Mouse (Mus musculus): ENCODE data around the gene Igf2r. TPM values are rescaled to one million over a fixed set of nuclear protein-coding genes. Genes with fewer than 3 reads are reported as not detected.
A peak's percentile ranks its signal among the peaks of the same experiment; 100 is the strongest.

Gene Igf2r
- polyA plus RNA-seq, 1 experiment from 2014 or later: 26.6 TPM

- ATAC-seq: no peak
- Histone ChIP-seq H3K36me3 (ENCODE audit: control insufficient read depth, insufficient read depth, low read length) (no peaks in the 10 kb centered on the region), H3K27ac (ENCODE audit: low read length) (peak overlapping the region; percentile 56; the same call in 1 of the 2 replicates), H3K4me3 (ENCODE audit: low read length) (no peak overlapping the region), H3K27me3 (replicated peaks; ENCODE audit: control insufficient read depth, insufficient read depth, low read length) (no peaks in the 10 kb centered on the region), H3K4me2 (ENCODE audit: low read depth, low read length) (no peak overlapping the region), H3K4me1 (ENCODE audit: control insufficient read depth, insufficient read depth, low read length) (peaks cover 80% of the 10 kb centered on the region), H3K9me3 (ENCODE audit: control insufficient read depth, low read length) (no peaks in the 10 kb centered on the region), H3K9ac (ENCODE audit: low read depth, low read length) (no peak overlapping the region)
- whole genome bisulfite sequencing: 55% methylated on average over 3 of the region's 3 CpGs
These were observed 15.0 kb downstream of the Igf2r start for GRCm38 (mm10) chr17:12754243-12755007.

- 59% methylated on average over 4 of the region's 4 CpGs for WGBS
These were observed 16.4 kb downstream of the Igf2r start for GRCm38 (mm10) chr17:12753050-12753449.

GRCm38 (mm10) chr17:12751641-12752040 lies 17.8 kb downstream of the Igf2r start:
- Histone ChIP-seq H3K36me3 (ENCODE audit: control insufficient read depth, insufficient read depth, low read length) (peaks cover 5% of the 10 kb centered on the region; the same call in 1 of the 2 replicates), H3K4me2 (ENCODE audit: low read depth, low read length) (no peak overlapping the region), H3K9me3 (ENCODE audit: control insufficient read depth, low read length) (no peaks in the 10 kb centered on the region), H3K9ac (ENCODE audit: low read depth, low read length) (no peak overlapping the region; the same call in 1 of the 2 replicates), H3K27me3 (replicated peaks; ENCODE audit: control insufficient read depth, insufficient read depth, low read length) (no peaks in the 10 kb centered on the region), H3K4me1 (ENCODE audit: control insufficient read depth, insufficient read depth, low read length) (peaks cover 75% of the 10 kb centered on the region), H3K27ac (ENCODE audit: low read length) (peak overlapping the region; percentile 16; the same call in 1 of the 2 replicates), H3K4me3 (ENCODE audit: low read length) (no peak overlapping the region)
- 35% methylated on average over 4 of the region's 4 CpGs for WGBS
- ATAC-seq: 0 out of 2 replicates have a peak, but pooled peaks have one; percentile 22

More at GRCm38 (mm10) chr17:12753050-12753449, 16.4 kb downstream of the Igf2r start:
- 0 out of 2 replicates have a peak, but pooled peaks have one; percentile 4 for ATAC-seq
- Histone ChIP-seq H3K36me3 (ENCODE audit: control insufficient read depth, insufficient read depth, low read length) (no peaks in the 10 kb centered on the region), H3K4me1 (ENCODE audit: control insufficient read depth, insufficient read depth, low read length) (peaks cover 77% of the 10 kb centered on the region), H3K27me3 (replicated peaks; ENCODE audit: control insufficient read depth, insufficient read depth, low read length) (no peaks in the 10 kb centered on the region), H3K27ac (ENCODE audit: low read length) (no peak overlapping the region), H3K4me2 (ENCODE audit: low read depth, low read length) (no peak overlapping the region), H3K4me3 (ENCODE audit: low read length) (no peak overlapping the region), H3K9me3 (ENCODE audit: control insufficient read depth, low read length) (no peaks in the 10 kb centered on the region), H3K9ac (ENCODE audit: low read depth, low read length) (no peak overlapping the region)

- Histone ChIP-seq H3K27me3 (replicated peaks; ENCODE audit: control insufficient read depth, insufficient read depth, low read length) (no peaks in the 10 kb centered on the region), H3K27ac (ENCODE audit: low read length) (peak overlapping the region; percentile 66), H3K4me2 (ENCODE audit: low read depth, low read length) (no peak overlapping the region), H3K4me3 (ENCODE audit: low read length) (no peak overlapping the region), H3K9me3 (ENCODE audit: control insufficient read depth, low read length) (no peaks in the 10 kb centered on the region), H3K4me1 (ENCODE audit: control insufficient read depth, insufficient read depth, low read length) (peaks cover 72% of the 10 kb centered on the region), H3K9ac (ENCODE audit: low read depth, low read length) (no peak overlapping the region), H3K36me3 (ENCODE audit: control insufficient read depth, insufficient read depth, low read length) (peaks cover 7% of the 10 kb centered on the region; the same call in 1 of the 2 replicates)
- 0 out of 2 replicates have a peak, but pooled peaks have one; percentile 21 for ATAC-seq
- WGBS: 34% methylated on average over 4 of the region's 4 CpGs
These were observed 18.2 kb downstream of the Igf2r start for GRCm38 (mm10) chr17:12751218-12751617.

GRCm38 (mm10) chr17:12750591-12751170 lies 18.8 kb downstream of the Igf2r start:
- Histone ChIP-seq H3K4me3 (ENCODE audit: low read length) (no peak overlapping the region), H3K36me3 (ENCODE audit: control insufficient read depth, insufficient read depth, low read length) (peaks cover 13% of the 10 kb centered on the region; the same call in 1 of the 2 replicates), H3K27ac (ENCODE audit: low read length) (peak overlapping the region; percentile 66), H3K9ac (ENCODE audit: low read depth, low read length) (peak overlapping the region; percentile 9; the same call in 1 of the 2 replicates), H3K4me2 (ENCODE audit: low read depth, low read length) (peak overlapping the region; percentile 2; the same call in 1 of the 2 replicates), H3K9me3 (ENCODE audit: control insufficient read depth, low read length) (no peaks in the 10 kb centered on the region), H3K4me1 (ENCODE audit: control insufficient read depth, insufficient read depth, low read length) (peaks cover 67% of the 10 kb centered on the region), H3K27me3 (replicated peaks; ENCODE audit: control insufficient read depth, insufficient read depth, low read length) (no peaks in the 10 kb centered on the region)
- ATAC-seq: 0 out of 2 replicates have a peak, but pooled peaks have one; percentile 8
- 29% methylated on average over 9 of the region's 9 CpGs for WGBS

GRCm38 (mm10) chr17:12749421-12750367 lies 19.8 kb downstream of the Igf2r start:
- peak overlapping the region; percentile 35; the same call in 1 of the 2 replicates for H3K27ac ChIP-seq (ENCODE audit: low read length)
- peak; percentile 78 for ATAC-seq
- H3K27me3 ChIP-seq (replicated peaks; ENCODE audit: control insufficient read depth, insufficient read depth, low read length): no peaks in the 10 kb centered on the region
- H3K9ac ChIP-seq (ENCODE audit: low read depth, low read length): no peak overlapping the region
- no peak overlapping the region for H3K4me3 ChIP-seq (ENCODE audit: low read length)
- H3K4me2 ChIP-seq (ENCODE audit: low read depth, low read length): no peak overlapping the region
- WGBS: 20% methylated on average over 8 of the region's 8 CpGs
- peaks cover 16% of the 10 kb centered on the region; the same call in 1 of the 2 replicates for H3K36me3 ChIP-seq (ENCODE audit: control insufficient read depth, insufficient read depth, low read length)
- peaks cover 58% of the 10 kb centered on the region for H3K4me1 ChIP-seq (ENCODE audit: control insufficient read depth, insufficient read depth, low read length)
- no peaks in the 10 kb centered on the region for H3K9me3 ChIP-seq (ENCODE audit: control insufficient read depth, low read length)

GRCm38 (mm10) chr17:12745761-12746160 lies 23.7 kb downstream of the Igf2r start:
- Histone ChIP-seq H3K9me3 (ENCODE audit: control insufficient read depth, low read length) (peaks cover 19% of the 10 kb centered on the region), H3K4me3 (ENCODE audit: low read length) (no peak overlapping the region), H3K4me1 (ENCODE audit: control insufficient read depth, insufficient read depth, low read length) (peaks cover 31% of the 10 kb centered on the region), H3K4me2 (ENCODE audit: low read depth, low read length) (no peak overlapping the region), H3K27ac (ENCODE audit: low read length) (no peak overlapping the region), H3K27me3 (replicated peaks; ENCODE audit: control insufficient read depth, insufficient read depth, low read length) (no peaks in the 10 kb centered on the region), H3K9ac (ENCODE audit: low read depth, low read length) (no peak overlapping the region), H3K36me3 (ENCODE audit: control insufficient read depth, insufficient read depth, low read length) (peaks cover 47% of the 10 kb centered on the region)
- no peak for ATAC-seq
- 76% methylated on average over 4 of the region's 4 CpGs for WGBS

GRCm38 (mm10) chr17:12744071-12744470 lies 25.4 kb downstream of the Igf2r start:
- H3K27ac ChIP-seq (ENCODE audit: low read length): no peak overlapping the region

More at GRCm38 (mm10) chr17:12744071-12744470, 25.4 kb downstream of the Igf2r start:
- ATAC-seq: no peak
- peaks cover 19% of the 10 kb centered on the region for H3K9me3 ChIP-seq (ENCODE audit: control insufficient read depth, low read length)
- H3K4me1 ChIP-seq (ENCODE audit: control insufficient read depth, insufficient read depth, low read length): peaks cover 20% of the 10 kb centered on the region
- H3K9ac ChIP-seq (ENCODE audit: low read depth, low read length): no peak overlapping the region
- no peak overlapping the region for H3K4me2 ChIP-seq (ENCODE audit: low read depth, low read length)
- no peaks in the 10 kb centered on the region for H3K27me3 ChIP-seq (replicated peaks; ENCODE audit: control insufficient read depth, insufficient read depth, low read length)
- H3K36me3 ChIP-seq (ENCODE audit: control insufficient read depth, insufficient read depth, low read length): peaks cover 52% of the 10 kb centered on the region
- H3K4me3 ChIP-seq (ENCODE audit: low read length): no peak overlapping the region
- 58% methylated on average over 1 of the region's 1 CpGs for WGBS

Measured in intestine, embryonic 16.5 days (tissue).